Mouse (Mus musculus) layer of hippocampus, adult 11-12 months (tissue): ENCODE results near the gene AU021092.

Experiments
- DNase-seq: peaks from one replicate; pipeline ENCODE4 v3.0.0; 2022; ENCODE audit warnings: low spot score

Gene AU021092

DNA sequence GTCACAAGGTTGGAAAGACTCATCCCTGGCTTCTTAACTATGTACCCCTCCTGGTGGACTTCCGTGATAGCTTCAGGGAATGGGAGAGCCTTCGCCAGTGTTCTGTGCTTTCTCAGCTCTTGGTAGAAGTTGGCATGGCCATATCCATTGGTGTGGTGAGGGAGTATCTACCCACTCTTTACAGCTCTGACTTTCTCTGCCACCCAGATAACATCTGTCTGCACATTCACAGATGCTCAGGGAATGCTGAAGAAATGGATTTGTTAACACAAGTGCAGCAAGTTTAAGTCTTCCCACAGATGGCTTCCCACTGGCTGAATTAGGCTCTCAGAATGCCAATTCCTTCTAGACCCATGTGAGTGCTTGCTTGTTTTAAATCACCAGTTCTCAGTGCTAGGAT is 8.0 kb downstream of the AU021092 start:
- no peak for DNase-seq

DNA sequence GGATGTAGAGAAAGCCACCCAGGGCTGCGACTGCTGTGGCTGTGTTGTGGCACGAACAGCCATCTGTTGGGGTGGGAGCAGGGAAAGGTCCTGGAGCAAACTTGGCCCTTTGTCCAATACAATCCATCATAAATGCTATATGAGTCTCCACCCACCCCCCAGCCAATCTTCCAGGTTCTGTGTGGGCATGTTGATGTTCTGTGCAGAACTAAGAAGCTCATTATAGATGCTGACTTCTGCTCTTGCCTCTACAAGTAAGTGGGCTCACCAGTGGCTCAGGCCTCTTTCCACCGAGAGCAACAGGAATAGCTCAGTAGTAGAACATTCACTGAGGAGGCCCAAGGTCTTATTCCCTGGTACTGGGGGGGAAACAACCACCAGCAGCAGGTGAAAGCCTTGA is 9.9 kb downstream of the AU021092 start:
- no peak for DNase-seq

DNA sequence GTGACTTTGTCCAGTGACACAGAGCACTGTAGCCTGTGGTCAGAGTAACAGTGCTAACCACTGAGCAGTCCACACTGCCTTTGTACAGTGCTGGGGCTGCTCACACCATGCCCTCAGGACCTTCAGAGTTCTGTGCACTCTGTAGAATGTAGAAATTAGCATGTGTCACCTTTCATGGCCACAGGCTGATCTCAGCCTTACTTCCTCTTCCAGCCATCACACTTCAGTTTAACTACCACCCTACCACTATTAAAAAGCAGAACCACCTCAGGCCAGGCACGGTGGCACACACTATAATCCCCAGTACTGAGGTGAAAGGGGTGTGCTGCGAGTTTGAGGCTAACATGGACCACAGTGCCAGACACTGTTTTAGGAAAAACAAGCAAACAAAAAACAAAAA is 11.7 kb downstream of the AU021092 start:
- DNase-seq = no peak

DNA sequence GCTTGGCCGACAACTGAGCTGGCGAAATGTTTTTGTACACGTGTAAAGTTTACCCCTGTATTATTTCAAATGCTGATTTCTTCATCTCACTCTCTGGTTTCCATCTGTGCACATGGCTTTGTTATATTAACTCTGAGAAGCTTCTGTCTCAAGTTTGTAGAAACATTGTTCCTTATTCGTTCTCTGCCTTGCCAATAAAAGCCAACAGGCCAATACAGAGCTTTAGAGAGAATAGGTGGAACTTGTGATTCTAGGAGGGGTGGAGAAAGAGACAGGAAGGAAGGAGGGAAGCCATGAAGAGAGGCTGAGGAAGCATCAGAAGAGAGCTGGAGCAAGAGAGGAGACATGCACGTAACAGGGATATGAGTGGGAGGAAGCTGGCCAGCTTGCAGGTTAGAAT is 16.0 kb downstream of the AU021092 start:
- no peak for DNase-seq

DNA sequence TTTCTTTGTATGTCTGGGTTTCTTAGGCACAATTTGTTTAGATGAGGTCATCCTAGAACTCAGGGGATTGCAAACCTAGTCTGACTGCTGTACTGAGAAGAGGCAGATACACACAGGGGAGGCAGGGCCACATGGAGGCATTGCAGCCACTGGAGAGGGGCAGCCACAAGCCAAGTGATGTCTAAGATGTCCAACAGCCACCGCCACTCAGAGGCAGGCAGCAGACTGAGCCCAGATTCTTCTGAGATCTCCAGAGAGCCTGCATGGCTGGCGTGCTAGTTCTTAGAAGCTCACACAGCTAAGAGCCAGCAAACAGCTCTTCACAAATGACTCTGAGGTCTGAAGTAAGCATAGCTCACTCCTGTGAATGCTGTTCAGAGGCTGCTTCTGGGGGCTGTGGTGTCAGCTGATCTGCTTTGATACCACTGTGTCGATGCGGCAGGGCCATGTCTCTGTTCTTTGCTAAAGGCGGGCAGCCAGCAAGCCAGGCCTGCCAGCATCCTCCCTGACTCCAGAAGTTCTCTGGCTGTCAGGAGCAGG is 16.6 kb downstream of the AU021092 start:
- no peak for DNase-seq

DNA sequence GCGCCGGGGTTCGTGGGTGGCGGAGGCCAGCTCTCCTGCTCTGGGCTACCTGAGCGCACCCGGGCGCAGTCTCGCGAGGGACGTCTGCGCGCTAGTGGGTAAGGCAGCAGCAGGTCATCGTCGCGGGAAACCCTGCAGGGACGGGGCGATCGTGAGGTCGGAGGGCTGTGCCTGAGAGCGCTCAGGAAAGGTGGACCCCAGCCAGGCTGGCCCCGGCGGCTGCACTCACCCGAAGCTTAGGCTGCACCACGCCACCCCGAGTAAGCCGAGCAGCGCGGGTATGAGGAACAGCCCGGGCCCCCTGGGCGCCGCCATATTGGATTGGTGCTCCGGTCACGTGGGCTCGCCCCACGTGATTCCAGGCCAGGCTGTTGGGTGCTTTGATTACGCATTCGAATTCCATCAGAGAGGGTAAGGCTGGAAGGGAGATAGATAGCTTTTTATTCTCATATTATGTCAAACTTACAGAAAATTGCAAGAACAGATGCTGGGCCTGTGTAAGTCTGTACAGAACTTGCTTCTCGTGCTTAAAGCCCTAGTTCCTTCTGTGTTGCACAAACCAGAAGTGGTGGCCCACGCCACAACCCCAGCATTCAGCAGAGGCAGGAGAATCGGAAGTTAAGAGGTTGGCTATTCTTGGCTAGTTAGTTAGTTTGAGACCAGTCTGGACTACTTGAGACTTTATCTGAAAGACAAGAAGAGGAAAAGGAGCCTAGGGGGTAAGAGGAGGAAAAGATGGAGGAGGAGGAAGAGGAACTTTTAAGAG is 18.2 kb downstream of the AU021092 start, which contains the start of gene Nagpa:
TSS of gene Nagpa (minus strand) at position 345 of the 766 bp plus-strand sequence.
- peak; percentile 88 for DNase-seq

DNA sequence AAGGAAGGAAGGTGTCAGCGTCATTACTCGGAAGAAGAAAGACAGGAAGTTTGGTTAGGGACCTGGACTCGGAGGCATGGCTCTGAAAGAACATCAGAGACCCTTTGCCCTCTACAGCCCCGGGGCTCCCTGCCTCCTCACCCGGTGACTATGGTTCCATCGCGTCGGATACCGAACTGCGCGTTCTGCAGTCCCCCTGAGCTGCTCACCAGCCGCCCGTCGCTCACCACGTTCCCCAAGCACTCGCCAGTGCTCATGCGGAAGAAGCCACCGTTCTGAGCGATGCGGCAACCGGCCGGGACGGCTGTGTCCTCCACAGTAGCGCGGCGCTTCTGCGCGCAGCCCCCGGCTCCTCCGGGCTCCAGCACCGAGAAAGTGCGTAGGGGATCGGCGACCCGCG is 18.9 kb downstream of the AU021092 start:
- DNase-seq = no peak

DNA sequence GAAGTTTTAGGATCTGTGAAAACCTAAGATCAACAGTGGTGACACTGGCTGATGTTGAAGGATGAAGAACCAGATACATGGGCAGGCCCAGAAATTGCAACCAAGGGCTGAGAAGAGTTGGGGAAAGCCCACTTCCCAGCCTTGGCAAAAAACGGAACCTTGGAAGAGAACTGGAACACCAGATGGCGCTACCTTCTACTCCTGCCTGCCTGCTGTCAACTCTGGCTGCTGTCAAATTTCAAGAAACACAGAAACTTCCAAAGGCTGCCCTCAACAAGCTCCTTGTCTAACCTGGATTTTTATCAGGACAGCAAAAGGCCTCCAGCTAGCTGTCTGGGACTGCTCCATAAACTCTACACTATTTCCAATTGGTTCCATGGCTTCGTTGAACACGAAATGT is 19.4 kb downstream of the AU021092 start:
- peak; percentile 71 for DNase-seq

DNA sequence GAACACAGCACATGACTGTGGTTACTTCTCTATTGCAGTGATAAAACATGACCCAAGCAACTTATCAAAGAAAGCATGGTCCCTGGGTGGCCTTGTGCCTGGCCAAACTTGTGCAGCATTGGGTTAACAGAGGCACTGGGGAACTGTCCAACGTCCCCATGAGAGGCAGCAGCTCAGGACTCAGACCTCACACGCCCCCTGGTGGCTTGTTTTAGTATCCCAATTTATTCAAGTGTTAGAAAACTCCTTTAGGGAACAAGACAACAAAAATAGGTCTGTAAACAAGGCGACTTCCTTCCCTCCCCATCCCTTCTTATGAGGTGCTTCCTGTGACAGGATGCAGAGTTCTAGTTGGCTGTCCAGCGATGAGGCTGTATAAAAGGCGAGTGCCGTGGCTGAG is 27.0 kb downstream of the AU021092 start:
- DNase-seq = peak; percentile 80

DNA sequence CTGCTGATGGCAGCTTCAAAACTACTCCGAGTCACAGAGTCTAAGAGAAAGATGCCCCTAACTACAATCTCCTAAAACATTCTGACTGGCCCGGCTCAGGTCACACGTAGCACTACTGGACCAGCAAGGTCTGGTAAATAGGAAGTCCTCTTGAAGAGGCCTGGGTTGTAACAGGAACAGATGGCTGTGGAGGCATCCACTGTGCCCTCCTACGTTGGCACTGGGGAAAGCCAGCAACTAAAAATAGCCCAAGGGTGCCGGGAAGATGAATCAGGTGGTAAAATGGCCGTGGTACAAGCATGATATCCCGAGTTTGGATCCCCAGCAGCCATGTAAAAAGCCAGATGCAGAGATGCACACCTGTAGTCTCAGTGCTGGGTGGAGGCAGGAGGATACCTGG is 35.9 kb downstream of the AU021092 start:
- peak; percentile 42 for DNase-seq

DNA sequence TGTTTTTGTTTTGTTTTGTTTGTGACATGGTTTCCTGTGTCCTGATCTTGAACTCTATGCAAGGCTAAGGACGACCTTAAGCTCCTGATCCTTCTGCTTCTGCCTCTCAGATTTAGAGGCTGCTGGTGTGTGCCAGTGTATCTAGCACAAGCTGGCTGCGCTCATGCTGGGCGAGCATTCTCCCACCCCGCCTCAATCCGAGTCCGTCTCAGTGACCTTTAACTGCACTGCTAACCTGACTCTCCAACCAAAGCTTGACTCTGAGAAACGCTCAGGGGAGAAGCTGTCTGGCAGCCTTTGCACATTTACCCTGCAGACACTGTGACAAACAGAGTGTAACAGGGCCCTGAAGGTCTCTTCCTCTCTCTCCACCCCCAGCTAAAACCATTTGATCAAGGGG is 36.4 kb downstream of the AU021092 start:
- no peak for DNase-seq

DNA sequence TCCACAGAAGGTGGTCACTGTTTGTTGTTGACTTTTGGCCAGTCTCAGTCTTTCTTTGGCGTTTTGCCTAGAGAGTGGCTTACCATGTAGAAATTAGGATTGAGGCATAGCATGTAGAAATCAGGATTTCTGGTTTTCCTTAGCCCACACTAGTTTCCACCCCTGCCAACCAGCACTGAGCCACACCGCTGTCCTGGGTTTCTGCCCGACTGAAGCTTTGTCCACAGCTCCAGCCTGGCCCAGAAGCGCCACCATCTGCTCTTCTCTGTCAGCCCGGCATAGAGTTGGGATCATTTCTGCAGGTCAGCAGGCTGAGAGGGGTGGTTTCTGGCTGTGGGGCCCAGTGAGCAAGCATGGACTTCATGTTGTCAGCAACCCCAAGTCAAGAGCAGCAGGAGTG is 37.1 kb downstream of the AU021092 start:
- no peak for DNase-seq

DNA sequence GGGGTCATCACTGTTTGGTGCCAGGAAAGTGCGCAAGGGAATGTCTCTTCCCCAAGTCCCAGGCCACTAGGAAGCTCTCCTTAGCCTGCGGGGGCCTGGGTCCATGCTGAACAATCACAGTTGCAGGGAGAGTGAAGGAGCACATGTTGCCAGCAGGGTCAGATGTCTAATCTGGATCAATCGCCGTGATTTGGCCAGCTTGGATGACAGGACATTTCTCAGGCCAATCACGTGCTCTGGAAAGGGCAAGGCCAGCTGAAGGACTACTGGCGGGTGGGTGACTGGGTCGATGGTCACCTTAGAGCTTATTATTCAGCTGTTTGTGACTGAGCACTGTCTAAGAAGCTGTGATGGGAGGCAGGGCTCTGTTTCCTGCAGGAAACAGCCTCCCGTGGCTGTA is 38.0 kb downstream of the AU021092 start:
- DNase-seq = no peak

DNA sequence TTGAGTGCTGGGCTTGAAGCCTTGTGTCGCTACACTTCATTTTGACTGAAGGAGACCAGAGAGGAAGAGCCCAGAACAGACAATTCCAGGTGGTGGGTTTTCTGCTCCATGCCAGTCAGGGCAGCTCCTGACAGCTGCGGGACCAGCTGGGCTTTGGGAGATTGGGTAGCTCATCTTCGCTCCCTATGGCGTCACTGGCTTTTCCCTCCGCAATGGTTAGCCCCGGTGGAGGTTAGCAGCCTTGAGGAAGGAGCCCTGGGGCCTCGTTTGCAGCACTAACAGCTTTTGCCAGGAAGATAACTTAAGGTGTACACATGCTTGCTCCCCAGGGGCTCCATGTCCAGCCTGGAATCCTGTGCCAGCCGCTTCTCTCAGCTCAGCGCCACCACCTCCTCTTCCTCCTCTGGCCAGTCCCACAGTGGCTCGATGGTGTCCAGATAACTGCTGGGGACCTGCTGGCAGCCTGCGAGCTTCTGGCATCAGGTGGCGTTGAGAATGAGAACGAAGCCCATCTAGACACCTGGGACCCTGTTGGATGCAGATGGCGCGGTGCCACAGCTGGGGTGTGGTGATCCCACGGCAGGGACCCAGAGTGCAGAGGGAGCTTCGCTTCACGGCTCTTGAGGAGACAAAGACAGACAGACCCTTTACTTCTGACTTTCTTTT is 38.7 kb downstream of the AU021092 start:
- no peak for DNase-seq

DNA sequence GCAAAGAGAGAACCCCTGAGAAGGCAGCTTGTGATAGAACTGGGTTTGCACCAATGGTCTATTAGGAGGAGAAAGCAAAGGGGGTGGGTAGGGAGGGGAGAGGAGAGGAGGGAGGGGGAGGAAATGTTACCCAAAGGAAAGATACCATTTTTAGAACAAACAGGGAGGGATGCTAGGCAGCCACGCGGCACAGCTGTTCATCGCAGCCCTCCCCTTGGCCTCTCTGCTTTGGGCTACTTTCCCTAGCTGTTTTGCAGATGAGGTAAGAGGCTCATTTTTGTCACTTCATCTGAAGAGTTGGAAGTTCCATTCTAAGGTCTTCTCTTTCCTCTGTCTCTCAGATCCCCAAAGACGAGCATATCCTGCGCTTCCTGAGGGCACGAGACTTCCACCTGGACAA is 49.5 kb downstream of the AU021092 start:
- DNase-seq = no peak

DNA sequence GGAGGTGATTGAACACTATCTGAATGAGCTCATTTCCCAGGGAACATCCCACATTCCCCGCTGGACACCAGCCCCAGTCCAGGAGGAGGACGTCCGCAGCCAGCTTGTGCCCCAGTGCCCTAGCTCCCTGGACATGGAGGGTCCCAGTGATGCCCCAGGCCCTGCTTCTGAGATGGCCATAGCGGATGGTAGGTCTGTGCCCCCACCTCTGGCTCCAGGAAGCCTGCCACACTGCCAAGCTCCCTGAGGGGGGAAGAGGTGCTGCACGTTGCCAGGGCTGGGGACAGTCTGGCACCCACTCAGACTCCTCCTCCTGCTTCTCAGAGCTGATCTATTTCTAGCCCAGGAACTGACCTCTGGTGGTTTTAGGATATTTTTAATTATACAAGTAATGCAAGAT is 53.3 kb downstream of the AU021092 start:
- DNase-seq = no peak

DNA sequence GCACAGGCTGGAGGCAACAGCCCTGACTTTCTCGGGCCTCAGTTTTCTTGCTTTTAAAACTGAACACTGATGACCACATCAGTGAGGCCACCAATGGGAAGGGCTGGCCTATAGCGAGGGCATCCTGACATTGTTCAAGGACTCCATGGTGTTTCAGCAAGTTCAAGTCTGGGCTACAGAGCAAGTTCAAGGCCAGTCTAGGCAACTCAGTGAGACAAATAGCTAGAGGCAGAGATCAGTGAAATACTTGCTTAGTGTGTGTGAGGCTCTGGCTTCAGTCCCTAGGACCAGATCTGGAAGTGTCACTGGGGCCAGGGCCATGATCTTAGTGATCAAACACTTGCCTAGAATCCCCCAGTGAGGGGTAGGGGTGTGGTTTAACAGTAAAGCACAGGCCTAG is 54.1 kb downstream of the AU021092 start:
- no peak for DNase-seq

DNA sequence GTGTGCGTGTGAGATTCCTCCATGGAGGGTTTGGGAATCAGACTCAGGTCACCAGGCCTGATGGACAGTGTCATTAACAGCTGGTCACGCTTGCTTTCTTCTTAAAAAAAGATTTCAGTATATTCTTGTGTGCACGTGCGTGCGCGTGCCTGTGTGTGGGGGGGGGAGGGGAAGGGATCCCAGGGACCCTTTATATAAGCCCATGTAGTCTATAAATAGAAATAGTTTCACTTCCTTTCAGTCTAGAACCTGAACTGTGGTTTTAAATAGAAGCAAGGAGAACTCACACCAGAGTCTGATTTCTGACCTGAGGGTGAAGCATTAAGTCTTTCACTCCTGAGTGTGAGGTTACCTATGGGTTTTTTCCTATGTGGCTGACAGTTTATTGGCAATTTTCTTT is 57.8 kb downstream of the AU021092 start:
- no peak for DNase-seq
